Mouse (Mus musculus) urinary bladder, postnatal 36 days (tissue): ENCODE results near the gene Zbtb16.

Source experiments
- DNase-seq, 2 experiments: peaks; one replicate each; pipeline ENCODE4 v3.0.0; 2022; ENCODE audit warnings: low spot score in 2 of 2, mixed read lengths in 1 of 2

The Zbtb16 gene

GRCm38 (mm10) chr9:48803460-48804240 lies 32.4 kb downstream of the Zbtb16 start:
- no peak for DNase-seq

GRCm38 (mm10) chr9:48802374-48802773 lies 33.6 kb downstream of the Zbtb16 start:
- DNase-seq, result no peak

GRCm38 (mm10) chr9:48801322-48801721 lies 34.7 kb downstream of the Zbtb16 start:
- no peak for DNase-seq

- DNase-seq, result no peak
These were observed 35.4 kb downstream of the Zbtb16 start for GRCm38 (mm10) chr9:48800627-48801026.

GRCm38 (mm10) chr9:48798044-48798443 lies 38.0 kb downstream of the Zbtb16 start:
- no peak for DNase-seq

- no peak for DNase-seq
These were observed 39.7 kb downstream of the Zbtb16 start for GRCm38 (mm10) chr9:48796267-48796822.

GRCm38 (mm10) chr9:48795740-48796139 lies 40.3 kb downstream of the Zbtb16 start:
- DNase-seq, result no peak

GRCm38 (mm10) chr9:48795095-48795494 lies 40.9 kb downstream of the Zbtb16 start:
- no peak for DNase-seq

- DNase-seq, result no peak
These were observed 41.6 kb downstream of the Zbtb16 start for GRCm38 (mm10) chr9:48794463-48794862.

- DNase-seq, result no peak
These were observed 42.3 kb downstream of the Zbtb16 start for GRCm38 (mm10) chr9:48793638-48794188.

- no peak for DNase-seq
These were observed 45.4 kb downstream of the Zbtb16 start for GRCm38 (mm10) chr9:48790575-48790974.

- no peak for DNase-seq
These were observed 48.1 kb downstream of the Zbtb16 start for GRCm38 (mm10) chr9:48787906-48788410.

- DNase-seq, result no peak
These were observed 48.7 kb downstream of the Zbtb16 start for GRCm38 (mm10) chr9:48787321-48787720.

- no peak for DNase-seq
These were observed 49.2 kb downstream of the Zbtb16 start for GRCm38 (mm10) chr9:48786814-48787213.

GRCm38 (mm10) chr9:48784937-48785336 lies 51.1 kb downstream of the Zbtb16 start:
- no peak for DNase-seq

GRCm38 (mm10) chr9:48783292-48783691 lies 52.7 kb downstream of the Zbtb16 start:
- no peak for DNase-seq

GRCm38 (mm10) chr9:48782284-48783060 lies 53.5 kb downstream of the Zbtb16 start:
- no peak for DNase-seq

- DNase-seq, result no peak
These were observed 59.8 kb downstream of the Zbtb16 start for GRCm38 (mm10) chr9:48776268-48776667.

GRCm38 (mm10) chr9:48775561-48775960 lies 60.5 kb downstream of the Zbtb16 start:
- DNase-seq, result peak in 1 of 2 experiments; percentile 45

GRCm38 (mm10) chr9:48773710-48774109 lies 62.3 kb downstream of the Zbtb16 start:
- DNase-seq, result no peak

GRCm38 (mm10) chr9:48773130-48773529 lies 62.9 kb downstream of the Zbtb16 start:
- no peak for DNase-seq

GRCm38 (mm10) chr9:48771504-48771903 lies 64.5 kb downstream of the Zbtb16 start:
- DNase-seq, result no peak
